Mouse (Mus musculus) hindbrain, embryonic 16.5 days (tissue): ENCODE results near the gene Ntrk1. TPM values are rescaled to one million over a fixed set of nuclear protein-coding genes. Genes with fewer than 3 reads are reported as not detected.

Source experiments
- ATAC-seq: fragments of 200-750 bp; cut with Nextera tagmentation; 2 replicates; pipeline ENCODE4 v1.8.0; 2017; ENCODE audit warnings: moderate TSS enrichment, moderate library complexity
- H3K27ac ChIP-seq: fragments of 300-500 bp; sonication (generic); 2 replicates; pipeline ENCODE4 v1.5.1; 2014; ENCODE audit warnings: low read depth, mild to moderate bottlenecking, control low read depth, low read length, moderate library complexity
- H3K27me3 ChIP-seq: fragments of 300-500 bp; sonication (generic); replicated peaks from 2 replicates; pipeline ENCODE4 v1.6.1; 2014; ENCODE audit warnings: low read length; ENCODE audit not compliant: control insufficient read depth, insufficient read depth
- H3K36me3 ChIP-seq: fragments of 300-500 bp; sonication (generic); 2 replicates; pipeline ENCODE4 v1.6.1; 2014; ENCODE audit warnings: mild to moderate bottlenecking, low read length, moderate library complexity, mixed read lengths; ENCODE audit not compliant: control insufficient read depth, insufficient read depth
- H3K4me1 ChIP-seq: fragments of 300-500 bp; sonication (generic); 2 replicates; pipeline ENCODE4 v1.6.1; 2014; ENCODE audit warnings: low read depth, low read length; ENCODE audit not compliant: control insufficient read depth, insufficient read depth
- H3K4me2 ChIP-seq: fragments of 300-500 bp; sonication (generic); 2 replicates; pipeline ENCODE4 v1.6.1; 2014; ENCODE audit warnings: mild to moderate bottlenecking, low read length, control low read depth, moderate library complexity
- H3K4me3 ChIP-seq: fragments of 300-500 bp; sonication (generic); 2 replicates; pipeline ENCODE4 v1.5.1; 2014; ENCODE audit warnings: mild to moderate bottlenecking, low read length, control low read depth, moderate library complexity
- H3K9ac ChIP-seq: fragments of 300-500 bp; sonication (generic); 2 replicates; pipeline ENCODE4 v1.6.1; 2014; ENCODE audit warnings: low read depth, mild to moderate bottlenecking, control low read depth, low read length, moderate library complexity
- H3K9me3 ChIP-seq: fragments of 300-500 bp; sonication (generic); 2 replicates; pipeline ENCODE4 v1.6.1; 2014; ENCODE audit warnings: mild to moderate bottlenecking, low read length, moderate library complexity; ENCODE audit not compliant: control insufficient read depth
- WGBS: fragments of 180-500 bp; shearing (Covaris S2); extraction: QIAGEN DNeasy Blood & Tissue Kit; methylation state at CpG from one replicate; pipeline ENCODE4 v1.1.7; 2014; 5-methylcytosine and 5-hydroxymethylcytosine counted together
- polyA plus RNA-seq: library from polyadenylated mRNA; unstranded; fragments of >200 nt; fragmentation: Nextera tagmentation; extraction: Ambion mirVana; gene quantifications from 2 replicates; pipeline ENCODE4 v1.2.1, GENCODE M21; 2015

Ntrk1 gene
- polyA plus RNA-seq, 1 experiment from 2014 or later: 6.6 TPM

DNA sequence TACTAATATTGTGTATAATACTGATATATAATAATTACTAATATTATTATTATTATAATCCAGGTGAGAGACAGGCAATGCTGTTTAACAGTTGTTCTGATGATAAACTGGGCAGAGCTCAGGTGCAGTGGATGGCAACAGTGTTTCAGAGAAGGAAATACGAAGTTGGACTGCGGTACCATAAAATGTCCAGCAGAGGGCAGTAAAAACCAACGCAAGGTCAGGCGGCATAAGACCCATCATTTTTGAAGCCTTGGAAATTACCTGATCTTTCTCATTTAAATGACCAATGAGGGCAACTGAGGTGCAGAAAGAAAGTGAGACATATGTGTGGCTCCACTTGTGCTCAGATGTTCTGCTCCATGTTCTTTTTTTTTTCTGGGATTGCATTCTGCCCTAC, 24.7 kb downstream of the Ntrk1 start:
- Histone ChIP-seq H3K4me3 (no peak overlapping the region), H3K9me3 (no peaks in the 10 kb centered on the region), H3K36me3 (no peaks in the 10 kb centered on the region), H3K9ac (no peak overlapping the region), H3K4me1 (peaks cover 3% of the 10 kb centered on the region), H3K4me2 (no peak overlapping the region), H3K27ac (no peak overlapping the region), H3K27me3 (peaks cover 4% of the 10 kb centered on the region)
- 1% methylated on average over 4 of the region's 4 CpGs for WGBS
- no peak for ATAC-seq

DNA sequence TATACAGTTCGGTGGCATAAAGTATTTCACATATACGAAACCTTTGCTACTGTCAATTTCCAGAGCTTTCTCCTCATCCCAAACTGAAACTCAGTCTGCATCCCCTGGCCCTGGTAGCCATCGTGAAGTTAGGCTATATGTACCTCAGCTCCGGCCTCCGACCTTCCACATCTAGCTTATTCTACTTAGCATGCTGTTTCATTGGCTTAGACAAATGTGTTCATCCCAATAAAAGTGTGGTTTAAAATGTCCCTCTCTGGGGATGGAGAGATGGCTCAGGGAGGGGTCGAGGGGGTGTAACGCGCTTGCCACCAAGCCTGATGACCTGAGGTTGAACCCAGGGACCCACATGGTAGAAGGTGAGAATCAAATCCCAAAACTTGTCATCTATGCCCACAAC, 25.5 kb downstream of the Ntrk1 start:
- Histone ChIP-seq H3K4me2 (no peak overlapping the region), H3K27me3 (peaks cover 7% of the 10 kb centered on the region), H3K4me1 (peaks cover 3% of the 10 kb centered on the region), H3K9ac (no peak overlapping the region), H3K27ac (no peak overlapping the region), H3K36me3 (no peaks in the 10 kb centered on the region), H3K4me3 (no peak overlapping the region), H3K9me3 (no peaks in the 10 kb centered on the region)
- no peak for ATAC-seq
- WGBS: 81% methylated on average over 8 of the region's 8 CpGs

DNA sequence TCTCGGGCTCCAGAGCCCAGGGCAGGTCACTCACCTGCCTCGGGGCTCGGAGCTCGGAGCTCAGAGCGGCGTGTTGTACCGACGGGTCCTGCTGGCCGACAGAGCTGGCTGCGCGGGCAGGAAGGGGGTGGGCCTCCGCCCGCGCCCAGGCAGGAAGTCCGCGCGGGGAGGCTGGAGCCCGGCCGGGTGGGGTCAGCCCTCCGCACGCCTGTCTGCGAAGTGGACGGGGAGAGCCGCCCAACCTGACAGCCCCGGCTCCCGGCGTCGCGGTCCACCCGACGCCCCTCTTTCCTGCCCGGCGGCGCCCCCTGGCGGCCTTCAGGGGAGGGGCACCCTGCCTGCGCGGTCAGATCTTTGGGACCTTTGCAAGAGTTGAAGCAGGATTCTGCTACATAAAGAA, 26.1 kb downstream of the Ntrk1 start:
- no peaks in the 10 kb centered on the region for H3K36me3 ChIP-seq
- ATAC-seq: peak; percentile 46; the same call in 1 of the 2 replicates
- WGBS: 2% methylated on average over 35 of the region's 37 CpGs
- H3K4me2 ChIP-seq: peak overlapping the region; percentile 50
- H3K9me3 ChIP-seq: no peaks in the 10 kb centered on the region
- H3K27ac ChIP-seq: no peak overlapping the region
- peak overlapping the region; percentile 32 for H3K4me3 ChIP-seq
- H3K4me1 ChIP-seq: peaks cover 7% of the 10 kb centered on the region
- H3K9ac ChIP-seq: peak overlapping the region; percentile 44
- H3K27me3 ChIP-seq: peaks cover 7% of the 10 kb centered on the region

DNA sequence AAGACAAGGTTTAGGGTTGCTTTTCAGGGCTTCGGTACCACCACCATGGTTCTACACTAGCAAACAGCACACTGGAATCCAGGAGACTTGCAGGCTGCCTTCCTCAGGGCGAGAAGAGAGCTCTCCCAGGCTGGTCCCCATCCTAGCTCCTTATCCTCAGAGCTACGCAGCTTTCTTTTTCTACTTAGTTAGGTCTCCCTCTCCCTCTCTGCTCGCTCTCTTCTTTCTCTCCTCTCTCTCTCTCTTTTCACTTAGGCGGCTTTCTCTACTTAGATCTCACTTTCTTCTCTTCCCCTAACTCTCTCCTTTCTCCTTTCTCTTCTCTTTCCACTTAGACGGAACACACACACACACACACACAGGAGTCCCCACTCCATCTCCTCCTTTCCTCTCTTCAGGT, 26.5 kb downstream of the Ntrk1 start:
- WGBS: 47% methylated on average over 6 of the region's 6 CpGs
- no peak for ATAC-seq
- H3K9ac ChIP-seq: peak overlapping the region; percentile 44
- peaks cover 9% of the 10 kb centered on the region for H3K4me1 ChIP-seq
- peak overlapping the region; percentile 50 for H3K4me2 ChIP-seq
- H3K27ac ChIP-seq: no peak overlapping the region
- peaks cover 7% of the 10 kb centered on the region for H3K27me3 ChIP-seq
- H3K36me3 ChIP-seq: no peaks in the 10 kb centered on the region
- H3K9me3 ChIP-seq: no peaks in the 10 kb centered on the region
- peak overlapping the region; percentile 32 for H3K4me3 ChIP-seq

DNA sequence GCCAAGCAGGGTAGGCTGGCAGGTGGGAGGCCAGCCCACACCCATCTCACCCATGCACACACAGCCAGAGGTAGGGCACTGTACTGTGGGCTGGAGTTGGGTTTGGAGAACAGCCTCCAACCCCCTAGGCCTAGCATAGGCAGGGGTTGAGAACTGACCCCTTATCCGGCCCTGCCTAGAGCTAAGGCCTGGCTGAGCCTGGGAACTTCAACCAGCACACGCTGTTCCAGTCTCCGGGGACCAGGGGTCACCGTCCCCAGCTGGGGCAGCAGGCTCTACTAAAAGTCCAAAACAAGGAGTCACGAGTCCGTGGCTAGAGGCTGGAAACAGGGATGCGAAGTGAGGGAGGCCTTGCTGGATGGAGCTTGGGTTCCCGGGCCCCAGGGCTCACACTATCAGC, 27.2 kb downstream of the Ntrk1 start:
- H3K4me3 ChIP-seq: peak overlapping the region; percentile 15
- no peak; the same call in 1 of the 2 replicates for ATAC-seq
- H3K36me3 ChIP-seq: no peaks in the 10 kb centered on the region
- peaks cover 9% of the 10 kb centered on the region for H3K4me1 ChIP-seq
- no peak overlapping the region; the same call in 1 of the 2 replicates for H3K9ac ChIP-seq
- peaks cover 7% of the 10 kb centered on the region for H3K27me3 ChIP-seq
- H3K9me3 ChIP-seq: no peaks in the 10 kb centered on the region
- whole genome bisulfite sequencing: 70% methylated on average over 8 of the region's 8 CpGs
- H3K4me2 ChIP-seq: peak overlapping the region; percentile 30
- no peak overlapping the region for H3K27ac ChIP-seq

DNA sequence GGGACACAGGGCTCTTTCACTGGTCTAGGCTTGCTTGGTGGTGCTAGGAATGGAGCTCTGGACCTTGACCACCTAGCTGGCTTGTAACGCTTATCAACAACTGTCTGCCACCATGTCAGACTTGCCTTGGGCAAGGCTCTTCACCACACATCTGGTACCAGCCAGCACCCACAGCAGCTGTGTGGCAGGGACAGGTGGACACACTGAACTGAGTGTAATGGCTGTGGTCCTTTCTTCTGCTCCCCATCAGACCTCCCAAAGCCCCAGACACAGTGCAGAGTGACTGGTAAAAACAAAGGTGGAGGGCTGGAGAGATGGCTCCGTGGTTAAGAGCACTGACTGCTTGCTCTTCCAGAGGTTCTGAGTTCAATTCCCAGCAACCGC, 28.7 kb downstream of the Ntrk1 start:
- H3K4me1 ChIP-seq: peaks cover 9% of the 10 kb centered on the region
- no peak overlapping the region for H3K4me3 ChIP-seq
- 80% methylated on average over 3 of the region's 3 CpGs for WGBS
- no peak overlapping the region for H3K4me2 ChIP-seq
- H3K27me3 ChIP-seq: peaks cover 7% of the 10 kb centered on the region
- ATAC-seq: no peak
- H3K27ac ChIP-seq: no peak overlapping the region
- H3K9me3 ChIP-seq: no peaks in the 10 kb centered on the region
- H3K36me3 ChIP-seq: no peaks in the 10 kb centered on the region
- no peak overlapping the region for H3K9ac ChIP-seq

DNA sequence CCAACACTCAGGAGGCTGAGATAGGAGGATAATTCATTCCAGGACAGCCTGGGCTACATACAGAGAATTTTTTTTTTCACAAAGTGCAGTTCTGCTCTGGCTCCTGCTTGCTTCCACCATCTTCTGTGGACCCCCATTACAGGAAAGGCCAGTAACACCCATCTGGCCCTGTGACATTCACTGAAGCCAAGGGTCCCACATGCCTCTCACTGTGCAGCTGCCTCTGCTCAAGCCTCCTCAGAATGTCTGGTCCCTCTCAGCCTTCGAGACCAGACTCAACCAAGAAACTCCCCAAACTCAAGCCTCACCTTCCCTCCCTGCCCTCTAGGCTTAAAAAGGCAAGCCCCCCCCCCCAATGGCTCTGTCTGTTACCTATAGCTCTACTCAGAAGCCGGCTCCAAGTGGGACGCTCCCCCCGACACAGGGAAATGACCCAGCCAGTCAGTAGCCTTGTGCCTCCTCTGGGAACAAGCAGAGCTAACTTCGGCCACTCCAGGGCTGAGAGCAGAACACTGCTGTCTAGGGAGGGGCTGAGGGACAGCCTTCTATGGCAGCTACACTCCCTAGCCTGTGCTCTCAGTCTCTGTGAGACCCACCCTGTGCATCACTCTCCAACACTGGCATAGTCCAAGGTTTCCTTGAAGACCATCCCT, 29.2 kb downstream of the Ntrk1 start:
- ATAC-seq: no peak
- H3K4me3 ChIP-seq: no peak overlapping the region
- H3K36me3 ChIP-seq: no peaks in the 10 kb centered on the region
- H3K9ac ChIP-seq: no peak overlapping the region
- peaks cover 9% of the 10 kb centered on the region for H3K4me1 ChIP-seq
- peaks cover 7% of the 10 kb centered on the region for H3K27me3 ChIP-seq
- 61% methylated on average over 5 of the region's 5 CpGs for WGBS
- no peak overlapping the region for H3K4me2 ChIP-seq
- H3K27ac ChIP-seq: peak overlapping the region; percentile 36
- H3K9me3 ChIP-seq: no peaks in the 10 kb centered on the region

DNA sequence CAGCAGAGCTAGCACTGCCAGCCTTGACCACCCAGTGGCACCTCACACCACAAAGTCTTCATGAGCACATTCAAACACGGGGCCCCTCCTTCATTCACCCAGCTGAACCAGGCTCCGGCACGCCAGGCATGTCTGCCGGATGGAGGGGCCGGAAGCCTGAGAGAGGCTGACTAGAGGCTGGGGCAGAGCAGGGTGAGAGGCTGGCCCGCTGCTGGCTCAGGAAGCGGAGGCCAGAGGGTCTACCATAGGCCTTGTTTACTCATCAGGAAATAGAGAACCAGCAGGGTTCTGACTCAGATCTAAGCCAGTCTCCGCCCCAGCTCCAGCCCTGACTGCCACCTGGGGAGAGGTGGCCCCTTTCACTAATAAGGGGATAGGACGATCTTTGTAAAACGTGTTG, 29.9 kb downstream of the Ntrk1 start:
- 24% methylated on average over 10 of the region's 10 CpGs for WGBS
- Histone ChIP-seq H3K4me3 (0 out of 2 replicates have a peak overlapping the region, but pooled peaks have one; percentile 4), H3K9ac (no peak overlapping the region), H3K9me3 (no peaks in the 10 kb centered on the region), H3K36me3 (no peaks in the 10 kb centered on the region), H3K27ac (peak overlapping the region; percentile 49), H3K27me3 (peaks cover 7% of the 10 kb centered on the region), H3K4me1 (peaks cover 9% of the 10 kb centered on the region), H3K4me2 (peak overlapping the region; percentile 32; the same call in 1 of the 2 replicates)
- no peak for ATAC-seq

DNA sequence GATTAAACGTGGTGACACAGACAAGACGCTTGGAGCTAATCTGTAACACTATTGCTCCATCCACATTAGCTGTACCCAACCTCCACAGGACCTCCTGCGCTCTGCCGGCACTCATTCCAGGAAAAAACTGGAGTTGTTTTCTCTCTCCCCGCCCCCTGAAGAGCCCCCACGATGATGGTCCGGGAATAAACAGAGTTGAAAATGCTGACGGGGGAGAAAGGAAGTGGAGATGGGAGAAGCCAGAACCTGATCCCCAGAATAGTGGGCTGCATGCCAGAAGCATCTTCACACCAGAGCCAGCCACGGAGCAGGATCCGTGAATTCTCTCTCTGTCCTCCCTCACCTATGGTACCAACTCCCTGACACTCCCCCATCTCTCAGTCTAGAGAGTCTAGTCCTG, 30.5 kb downstream of the Ntrk1 start:
- Histone ChIP-seq H3K36me3 (no peaks in the 10 kb centered on the region), H3K27ac (peak overlapping the region; percentile 25; the same call in 1 of the 2 replicates), H3K9me3 (no peaks in the 10 kb centered on the region), H3K9ac (no peak overlapping the region), H3K4me1 (peaks cover 9% of the 10 kb centered on the region), H3K27me3 (peaks cover 7% of the 10 kb centered on the region), H3K4me3 (no peak overlapping the region), H3K4me2 (peak overlapping the region; percentile 32; the same call in 1 of the 2 replicates)
- 35% methylated on average over 10 of the region's 10 CpGs for WGBS
- ATAC-seq: no peak
